Mouse (Mus musculus) megakaryocyte, embryonic 14.5 days (primary cell): Measurements from ENCODE around the gene Aff2. TPM values are rescaled to one million over a fixed set of nuclear protein-coding genes. Genes with fewer than 3 reads are reported as not detected.

Source experiments
- H3K27me3 ChIP-seq: replicated peaks from 2 replicates; pipeline ENCODE3; 2012; ENCODE audit warnings: inconsistent platforms
- H3K36me3 ChIP-seq: replicated peaks from 2 replicates; pipeline ENCODE3; 2012; ENCODE audit warnings: low read length, inconsistent platforms, mixed read lengths
- H3K4me1 ChIP-seq: 2 replicates; pipeline ENCODE4 v1.6.1; 2012; ENCODE audit warnings: inconsistent platforms
- H3K4me3 ChIP-seq: replicated peaks from 2 replicates; pipeline ENCODE3; 2012; ENCODE audit warnings: moderate library complexity, mild to moderate bottlenecking, inconsistent platforms
- H3K9me3 ChIP-seq: 2 replicates; pipeline ENCODE4 v1.6.1; 2012; ENCODE audit warnings: inconsistent platforms
- FLI1 ChIP-seq: IDR thresholded peaks from 2 replicates; pipeline ENCODE4 v1.6.1; 2012; ENCODE audit warnings: low read length, inconsistent platforms, mixed read lengths
- GATA1 ChIP-seq: IDR thresholded peaks from 3 replicates; pipeline ENCODE4 v1.6.1; 2012; ENCODE audit warnings: mixed read lengths, low read length, inconsistent platforms, borderline replicate concordance
- polyA plus RNA-seq: library from polyadenylated mRNA; stranded (reverse); fragments of >175 nt; gene quantifications from 2 replicates; pipeline ENCODE4 v1.2.3, GENCODE M21; 2012; ENCODE audit warnings: low replicate concordance; ENCODE audit not compliant: insufficient read depth

Aff2 gene
- polyA plus RNA-seq, 1 experiment, result not detected

GRCm38 (mm10) chrX:69698840-69699239, 338.7 kb downstream of the Aff2 start:
- H3K4me3 ChIP-seq, result no peak overlapping the region
- TF ChIP-seq GATA1, result no peak
- no peak for TF ChIP-seq FLI1
- H3K36me3 ChIP-seq, result no peaks in the 10 kb centered on the region
- H3K9me3 ChIP-seq, result no peaks in the 10 kb centered on the region
- no peaks in the 10 kb centered on the region for H3K27me3 ChIP-seq
- no peaks in the 10 kb centered on the region for H3K4me1 ChIP-seq

DNA sequence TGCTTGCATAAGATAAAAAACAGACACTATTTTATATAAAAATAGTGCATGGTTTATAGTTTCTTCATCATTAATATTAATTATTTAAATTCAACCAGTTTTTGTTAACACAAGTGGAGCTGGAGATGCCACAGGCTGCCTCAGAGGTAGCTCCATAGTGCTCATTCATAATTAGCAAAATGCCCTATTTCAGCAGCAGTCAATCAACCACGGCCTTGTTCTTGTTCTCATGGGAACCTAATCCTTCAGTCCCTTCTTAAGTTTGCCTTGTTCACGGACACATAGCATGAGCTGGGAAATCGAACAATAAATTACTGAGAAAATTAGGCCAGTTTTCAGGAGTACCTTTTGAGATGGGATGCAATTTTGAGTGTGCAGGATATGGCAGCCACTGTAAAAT, 378.9 kb downstream of the Aff2 start:
- H3K36me3 ChIP-seq, result no peaks in the 10 kb centered on the region
- TF ChIP-seq FLI1 (no peak), GATA1 (no peak)
- H3K4me3 ChIP-seq, result no peak overlapping the region
- no peaks in the 10 kb centered on the region for H3K27me3 ChIP-seq
- H3K9me3 ChIP-seq, result no peaks in the 10 kb centered on the region
- H3K4me1 ChIP-seq, result no peaks in the 10 kb centered on the region

DNA sequence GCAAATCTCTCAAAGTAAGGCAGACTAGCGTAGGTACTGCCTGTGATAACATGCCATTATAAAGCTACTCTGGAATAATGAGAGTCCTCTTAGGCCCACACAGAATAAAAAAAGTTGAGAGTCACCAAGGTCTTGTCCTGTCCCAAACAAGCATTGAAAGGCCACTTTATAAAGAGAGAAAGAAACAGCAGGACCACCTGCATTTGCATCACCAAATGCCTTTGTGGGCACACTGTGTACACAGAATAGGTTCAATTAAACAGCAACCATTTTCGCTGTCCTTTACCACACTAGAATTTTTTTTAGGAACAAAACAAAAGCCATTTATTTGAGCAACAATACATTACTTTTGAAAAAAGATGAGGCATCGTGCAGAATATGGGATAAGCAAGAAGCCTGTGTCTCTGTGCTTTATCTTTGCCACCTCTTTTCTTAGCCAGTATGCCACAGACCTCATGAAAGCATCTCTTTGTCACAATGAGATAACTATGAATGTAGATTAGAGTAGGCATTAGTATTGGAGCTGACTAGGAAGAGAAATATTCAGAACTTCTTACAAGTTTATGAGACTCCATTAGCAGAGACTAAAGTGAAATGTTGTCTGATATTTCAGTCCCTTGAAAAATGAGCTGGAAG, 385.0 kb downstream of the Aff2 start:
- no peak for TF ChIP-seq GATA1
- TF ChIP-seq FLI1, result no peak

DNA sequence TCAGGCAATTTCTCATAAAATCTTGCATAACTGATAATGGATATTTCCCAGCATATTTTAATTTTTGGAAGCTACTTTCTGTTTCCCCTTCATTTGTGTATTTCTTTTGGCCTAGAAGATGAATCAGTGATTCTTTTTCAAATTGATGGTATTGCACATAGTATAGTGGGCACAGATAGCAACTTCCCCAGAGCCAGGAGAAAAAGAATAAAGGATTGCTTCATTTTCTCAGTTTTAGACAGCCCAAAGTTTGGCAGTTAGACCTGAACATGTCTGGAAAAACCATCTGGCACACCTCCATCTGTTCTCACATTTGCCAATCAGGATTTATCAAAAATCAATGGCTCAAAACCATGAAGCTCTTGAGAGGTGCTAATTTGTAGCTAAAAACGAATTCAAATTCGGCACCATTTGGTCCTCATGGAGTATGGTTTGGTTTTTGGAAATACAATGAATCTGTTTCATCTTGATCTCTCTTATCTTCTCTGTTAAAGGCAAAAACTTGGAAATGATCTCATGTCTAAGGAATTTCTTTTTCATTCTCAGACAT, 441.9 kb downstream of the Aff2 start:
- H3K4me1 ChIP-seq, result no peaks in the 10 kb centered on the region
- no peaks in the 10 kb centered on the region for H3K27me3 ChIP-seq
- H3K9me3 ChIP-seq, result no peaks in the 10 kb centered on the region
- H3K4me3 ChIP-seq, result no peak overlapping the region
- TF ChIP-seq FLI1, result no peak
- no peak for TF ChIP-seq GATA1
- no peaks in the 10 kb centered on the region for H3K36me3 ChIP-seq

More for the DNA sequence above, 385.0 kb downstream of the Aff2 start:
- H3K4me1 ChIP-seq, result no peaks in the 10 kb centered on the region
- no peak overlapping the region for H3K4me3 ChIP-seq
- H3K36me3 ChIP-seq, result no peaks in the 10 kb centered on the region
- no peaks in the 10 kb centered on the region for H3K27me3 ChIP-seq
- H3K9me3 ChIP-seq, result no peaks in the 10 kb centered on the region

- TF ChIP-seq GATA1, result no peak
- no peak for TF ChIP-seq FLI1
- H3K27me3 ChIP-seq, result no peaks in the 10 kb centered on the region
- no peaks in the 10 kb centered on the region for H3K36me3 ChIP-seq
- no peaks in the 10 kb centered on the region for H3K4me1 ChIP-seq
- no peak overlapping the region for H3K4me3 ChIP-seq
- H3K9me3 ChIP-seq, result no peaks in the 10 kb centered on the region
These were observed 442.4 kb downstream of the Aff2 start for GRCm38 (mm10) chrX:69802481-69802880.

DNA sequence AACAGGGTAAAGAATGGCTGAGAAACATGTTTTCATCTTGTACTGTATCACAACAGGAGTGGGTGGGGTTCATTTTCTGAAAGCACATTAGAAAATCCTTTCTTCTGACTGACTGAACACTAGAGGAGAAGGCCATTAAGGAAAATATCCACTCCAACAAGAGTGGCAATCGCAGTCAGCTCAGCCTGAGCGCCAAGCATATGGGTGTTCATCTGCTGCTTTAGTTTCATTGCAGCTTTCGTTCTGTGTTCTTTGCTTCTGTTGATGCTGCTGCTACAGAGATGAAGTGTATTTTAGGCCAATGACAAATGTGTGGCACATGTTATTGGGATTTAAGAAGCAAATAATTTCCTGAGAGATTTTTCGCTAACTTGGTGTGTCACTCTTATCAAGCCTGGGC, 451.7 kb downstream of the Aff2 start:
- Histone ChIP-seq H3K36me3 (no peaks in the 10 kb centered on the region), H3K27me3 (no peaks in the 10 kb centered on the region), H3K4me1 (no peaks in the 10 kb centered on the region), H3K9me3 (no peaks in the 10 kb centered on the region), H3K4me3 (no peak overlapping the region)
- no peak for TF ChIP-seq GATA1
- no peak for TF ChIP-seq FLI1

DNA sequence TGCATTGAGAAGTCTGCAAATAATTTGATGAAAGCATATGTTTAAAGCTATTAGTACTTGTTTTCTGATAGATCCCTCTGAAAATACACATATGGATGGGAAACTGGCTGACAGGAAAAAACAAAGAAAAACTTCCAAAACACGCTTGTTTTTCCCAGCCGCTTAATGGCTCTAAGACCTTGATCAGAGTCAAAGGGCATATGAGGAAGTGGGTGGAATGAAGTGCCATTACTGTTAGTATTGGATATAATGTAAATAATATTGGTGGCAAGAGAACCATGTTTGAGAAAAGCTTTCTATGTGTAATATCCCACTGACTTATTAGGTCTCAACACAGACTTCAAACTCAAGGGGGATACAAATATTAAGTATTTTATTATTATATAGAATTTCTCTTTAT, 455.0 kb downstream of the Aff2 start:
- H3K9me3 ChIP-seq, result no peaks in the 10 kb centered on the region
- H3K36me3 ChIP-seq, result no peaks in the 10 kb centered on the region
- no peaks in the 10 kb centered on the region for H3K4me1 ChIP-seq
- H3K4me3 ChIP-seq, result no peak overlapping the region
- TF ChIP-seq GATA1 (no peak), FLI1 (no peak)
- no peaks in the 10 kb centered on the region for H3K27me3 ChIP-seq

DNA sequence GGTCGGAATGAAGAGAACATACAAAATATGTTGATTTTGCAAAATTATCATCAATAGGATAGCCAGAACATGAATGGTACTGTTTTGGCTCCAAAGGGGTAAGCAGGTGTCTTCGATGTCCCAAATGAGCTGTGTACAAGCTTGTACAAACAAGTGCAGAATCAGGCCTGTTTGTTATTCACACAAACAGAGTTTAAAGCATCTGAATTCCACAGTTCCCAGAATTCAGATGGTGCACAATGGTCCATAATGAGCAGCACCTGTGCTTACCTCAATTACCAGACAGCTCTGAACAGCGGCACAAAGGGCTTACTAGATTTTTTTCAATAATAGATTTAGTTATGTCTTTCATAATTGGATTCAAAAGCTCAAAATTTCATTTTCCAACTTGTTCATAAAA, 457.6 kb downstream of the Aff2 start:
- H3K36me3 ChIP-seq, result no peaks in the 10 kb centered on the region
- TF ChIP-seq FLI1 (no peak), GATA1 (no peak)
- H3K4me3 ChIP-seq, result no peak overlapping the region
- no peaks in the 10 kb centered on the region for H3K9me3 ChIP-seq
- H3K4me1 ChIP-seq, result no peaks in the 10 kb centered on the region
- H3K27me3 ChIP-seq, result no peaks in the 10 kb centered on the region

DNA sequence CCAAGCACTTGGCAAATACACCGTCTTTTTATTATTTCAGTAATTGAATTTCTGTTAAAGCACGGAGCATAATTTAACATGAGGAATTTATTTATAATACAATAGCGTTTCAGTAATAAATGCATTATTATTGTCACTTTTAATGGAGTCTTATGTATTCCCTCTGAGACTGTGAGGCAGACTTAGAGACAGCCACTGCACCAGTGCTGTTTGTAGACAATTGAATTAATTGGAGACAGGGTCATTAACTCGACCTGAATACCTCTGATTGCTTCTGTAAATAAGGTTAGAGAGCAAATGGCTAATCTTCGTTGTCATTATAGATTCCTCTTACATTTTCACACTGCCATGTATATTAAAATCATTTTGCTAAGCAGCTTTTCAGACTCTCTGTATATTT, 458.1 kb downstream of the Aff2 start:
- TF ChIP-seq FLI1 (no peak), GATA1 (no peak)
- Histone ChIP-seq H3K27me3 (no peaks in the 10 kb centered on the region), H3K36me3 (no peaks in the 10 kb centered on the region), H3K4me1 (no peaks in the 10 kb centered on the region), H3K9me3 (no peaks in the 10 kb centered on the region), H3K4me3 (no peak overlapping the region)

DNA sequence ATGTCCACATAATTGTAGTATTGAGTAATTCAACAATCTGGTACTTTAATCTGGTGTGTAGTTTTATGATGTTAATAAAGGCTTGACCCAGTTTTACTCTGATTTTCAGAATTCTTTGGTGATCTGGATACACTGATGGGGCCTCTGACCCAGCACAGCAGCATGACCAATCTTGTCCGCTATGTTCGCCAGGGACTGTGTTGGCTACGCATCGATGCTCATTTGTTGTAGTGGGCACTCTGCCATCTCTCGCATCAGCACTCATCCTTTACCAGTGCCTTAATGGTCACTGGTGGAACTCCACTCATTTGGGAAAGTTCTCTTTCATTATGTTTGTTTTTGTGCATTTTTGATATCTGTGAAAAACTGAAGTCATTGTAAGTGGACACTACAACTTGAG, 507.5 kb downstream of the Aff2 start:
- Histone ChIP-seq H3K36me3 (no peaks in the 10 kb centered on the region), H3K9me3 (no peaks in the 10 kb centered on the region), H3K27me3 (peaks cover 1% of the 10 kb centered on the region)

More for the DNA sequence above, 507.5 kb downstream of the Aff2 start:
- H3K4me1 ChIP-seq, result no peaks in the 10 kb centered on the region
- no peak overlapping the region for H3K4me3 ChIP-seq
- no peak for TF ChIP-seq GATA1
- TF ChIP-seq FLI1, result no peak
